Mouse (Mus musculus) CH12.LX (cell line): ENCODE results near the gene Dgat2l6. TPM values are rescaled to one million over a fixed set of nuclear protein-coding genes. Genes with fewer than 3 reads are reported as not detected.

Experiments
- DNase-seq: peaks from one replicate; pipeline ENCODE4 v3.0.0-alpha.2; 2013; ENCODE audit errors: extremely low read depth
- H3K27ac ChIP-seq: 2 replicates; pipeline ENCODE4 v1.5.1; 2012; ENCODE audit warnings: low read depth, mild to moderate bottlenecking, control low read depth, moderate library complexity; ENCODE audit not compliant: insufficient read depth
- H3K27me3 ChIP-seq: replicated peaks from 2 replicates; pipeline ENCODE3; 2012; ENCODE audit warnings: inconsistent platforms
- H3K36me3 ChIP-seq, 2 experiments: replicated peaks in 1 of 2; 2 replicates each; pipeline versions ENCODE3 to v1.6.1; 2012; ENCODE audit warnings: inconsistent platforms in 1 of 2, low read length in 1 of 2, mild to moderate bottlenecking in 1 of 2, mixed read lengths in 1 of 2, moderate library complexity in 1 of 2; ENCODE audit not compliant: control insufficient read depth in 1 of 2, insufficient read depth in 1 of 2
- H3K4me1 ChIP-seq, 2 experiments: 2 replicates each; pipeline ENCODE4 v1.6.1; 2012; ENCODE audit warnings: inconsistent platforms in 1 of 2, moderate library complexity in 1 of 2; ENCODE audit not compliant: insufficient read depth in 2 of 2, control insufficient read depth in 1 of 2
- H3K4me2 ChIP-seq: 2 replicates; pipeline ENCODE4 v1.6.1; 2012; ENCODE audit warnings: low read depth, mild to moderate bottlenecking, control low read depth; ENCODE audit not compliant: poor library complexity, insufficient read depth, severe bottlenecking
- H3K4me3 ChIP-seq, 3 experiments: fragments of 150-350 bp in 1 of 3; sonication (generic) in 1 of 3; replicated peaks in 1 of 3; 2 replicates each; pipeline versions ENCODE3 to v1.5.1; 2011 to 2012; ENCODE audit warnings: low read depth in 2 of 3, low read length in 2 of 3, mild to moderate bottlenecking in 2 of 3, moderate library complexity in 2 of 3, control low read depth in 1 of 3, improper control_type of control experiment in 1 of 3, inconsistent platforms in 1 of 3, mixed read lengths in 1 of 3; ENCODE audit not compliant: poor library complexity in 1 of 3
- H3K79me2 ChIP-seq: replicated peaks from 2 replicates; pipeline ENCODE4 v1.6.1; 2012; ENCODE audit warnings: mild to moderate bottlenecking, moderate library complexity; ENCODE audit not compliant: control insufficient read depth, poor library complexity, insufficient read depth, severe bottlenecking; ENCODE audit errors: extremely low read depth
- H3K9ac ChIP-seq: 2 replicates; pipeline ENCODE4 v1.6.1; 2012; ENCODE audit warnings: low read depth, mild to moderate bottlenecking, control low read depth, moderate library complexity; ENCODE audit not compliant: insufficient read depth
- H3K9me3 ChIP-seq: replicated peaks from 2 replicates; pipeline ENCODE3; 2012; ENCODE audit warnings: low read length, inconsistent platforms, mixed read lengths
- CHD1 ChIP-seq: IDR thresholded peaks from 2 replicates; pipeline ENCODE4 v1.6.1; 2012; ENCODE audit warnings: low read depth, low read length, improper control_type of control experiment, inconsistent platforms
- CTCF ChIP-seq, 2 experiments: IDR thresholded peaks in 1 of 2; conservative IDR thresholded peaks in 1 of 2; 2 replicates each; pipeline ENCODE4 v1.5.1; 2011 to 2012; ENCODE audit warnings: low read depth in 2 of 2, low read length in 2 of 2, improper control_type of control experiment in 1 of 2, inconsistent platforms in 1 of 2, mild to moderate bottlenecking in 1 of 2, moderate library complexity in 1 of 2
- E2F4 ChIP-seq: IDR thresholded peaks from 2 replicates; pipeline ENCODE4 v1.6.1; 2011; ENCODE audit warnings: low read depth, low read length, improper control_type of control experiment; ENCODE audit not compliant: insufficient replicate concordance
- ELF1 ChIP-seq: IDR thresholded peaks from 2 replicates; pipeline ENCODE4 v1.6.1; 2014; ENCODE audit warnings: low read depth, mild to moderate bottlenecking, inconsistent platforms, low read length, improper control_type of control experiment
- EP300 ChIP-seq: IDR thresholded peaks from 2 replicates; pipeline ENCODE4 v1.6.1; 2011; ENCODE audit warnings: low read length, improper control_type of control experiment
- ETS1 ChIP-seq: conservative IDR thresholded peaks from 2 replicates; pipeline ENCODE4 v1.6.1; 2012; ENCODE audit warnings: low read depth, mild to moderate bottlenecking, inconsistent platforms, low read length, improper control_type of control experiment, moderate library complexity
- GABPA ChIP-seq: IDR thresholded peaks from 2 replicates; pipeline ENCODE4 v1.6.1; 2012; ENCODE audit warnings: low read depth, low read length, improper control_type of control experiment, inconsistent platforms; ENCODE audit not compliant: insufficient replicate concordance
- JUND ChIP-seq: conservative IDR thresholded peaks from 2 replicates; pipeline ENCODE4 v1.6.1; 2011; ENCODE audit warnings: low read depth, low read length, improper control_type of control experiment
- KAT2A ChIP-seq: IDR thresholded peaks from 2 replicates; pipeline ENCODE4 v1.6.1; 2012; ENCODE audit warnings: low read length, improper control_type of control experiment, inconsistent platforms; ENCODE audit not compliant: insufficient replicate concordance
- MAX ChIP-seq: IDR thresholded peaks from 2 replicates; pipeline ENCODE4 v1.6.1; 2011; ENCODE audit warnings: low read length, improper control_type of control experiment
- NELFE ChIP-seq: IDR thresholded peaks from 2 replicates; pipeline ENCODE4 v1.6.1; 2011; ENCODE audit warnings: low read depth, low read length, improper control_type of control experiment
- PAX5 ChIP-seq: IDR thresholded peaks from 2 replicates; pipeline ENCODE4 v1.6.1; 2012; ENCODE audit warnings: low read length, inconsistent platforms, mixed read lengths
- POLR2A ChIP-seq: IDR thresholded peaks from 2 replicates; pipeline ENCODE4 v1.6.1; 2011; ENCODE audit warnings: low read depth, mild to moderate bottlenecking, improper control_type of control experiment, low read length
- RCOR1 ChIP-seq: conservative IDR thresholded peaks from 2 replicates; pipeline ENCODE4 v1.6.1; 2012; ENCODE audit warnings: low read depth, mild to moderate bottlenecking, inconsistent platforms, low read length, improper control_type of control experiment
- SIN3A ChIP-seq: IDR thresholded peaks from 2 replicates; pipeline ENCODE4 v1.6.1; 2012; ENCODE audit warnings: low read length, improper control_type of control experiment, inconsistent platforms
- SMC3 ChIP-seq: IDR thresholded peaks from 2 replicates; pipeline ENCODE4 v1.6.1; 2011; ENCODE audit warnings: low read depth, low read length, improper control_type of control experiment
- UBTF ChIP-seq: IDR thresholded peaks from 2 replicates; pipeline ENCODE4 v1.6.1; 2012; ENCODE audit warnings: low read depth, mild to moderate bottlenecking, inconsistent platforms, low read length, improper control_type of control experiment, moderate library complexity
- USF2 ChIP-seq: conservative IDR thresholded peaks from 2 replicates; pipeline ENCODE4 v1.6.1; 2011; ENCODE audit warnings: low read depth, low read length, improper control_type of control experiment
- ZKSCAN1 ChIP-seq: IDR thresholded peaks from 2 replicates; pipeline ENCODE4 v1.6.1; 2012; ENCODE audit warnings: low read depth, inconsistent platforms, low read length, improper control_type of control experiment, borderline replicate concordance
- dilution Hi-C: fragments of 300-500 bp; cut with MboI; formaldehyde crosslinking; loops from 2 replicates; pipeline ENCODE4 v1.14.3; 2020; ENCODE audit warnings: low sequenced_read_pairs; ENCODE audit not compliant: extremely low pct_unique_long_range_greater_than_20kb, extremely low pct_ligation_motif_present
- in situ Hi-C: fragments of 300-500 bp; cut with MboI; formaldehyde crosslinking; loops from 3 replicates; pipeline ENCODE4 v1.14.3; 2019; ENCODE audit warnings: low sequenced_read_pairs, low pct_ligation_motif_present, low pct_unique_long_range_greater_than_20kb, mixed read lengths
- polyA plus RNA-seq: library from polyadenylated mRNA; unstranded; fragments of >175 nt; gene quantifications from 2 replicates; pipeline ENCODE4 v1.2.1, GENCODE M21; 2012; ENCODE audit warnings: low read depth; ENCODE audit not compliant: insufficient read length
- total RNA-seq, 2 experiments: library from RNA; depleted of rRNA; stranded (reverse); fragments of 300-350 nt in 1 of 2; fragments of >200 nt in 1 of 2; gene quantifications; 2 replicates each; pipeline ENCODE4 v1.2.3; 2012 to 2014

Dgat2l6 gene
- total and polyA plus RNA-seq, 3 experiments, result 0.07 TPM; not detected in 2

DNA sequence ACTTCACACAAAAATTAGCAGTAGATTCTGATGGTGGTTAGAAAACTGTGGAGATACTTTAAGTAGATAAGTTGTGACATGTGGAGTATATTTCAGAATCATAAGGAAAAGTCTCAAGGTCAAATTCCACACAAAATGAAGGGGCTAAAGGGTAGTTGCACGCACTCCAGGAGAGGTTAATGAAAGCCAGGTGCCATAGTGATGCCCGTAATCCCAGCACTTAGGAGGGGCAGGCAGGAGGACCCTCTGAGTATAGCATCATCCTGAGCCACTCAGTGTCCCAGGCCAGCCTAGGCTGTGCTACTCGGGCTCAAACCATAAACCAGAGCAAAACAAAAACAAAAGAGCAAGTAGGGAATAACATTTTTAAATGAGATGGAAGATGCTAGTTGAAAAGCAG is 14.7 kb upstream of the Dgat2l6 start:
- no peak overlapping the region for H3K4me3 ChIP-seq
- H3K27ac ChIP-seq, result no peak overlapping the region
- peaks cover 5 to 32% of the 10 kb centered on the region in 2 experiments for H3K36me3 ChIP-seq
- no peak for TF ChIP-seq SIN3A
- in situ Hi-C loops (no loop called here), dilution Hi-C loops (no loop called here)
- peaks cover 3 to 30% of the 10 kb centered on the region in 2 experiments; a peak in 3 of 4 replicates for H3K4me1 ChIP-seq
- no peaks in the 10 kb centered on the region for H3K9me3 ChIP-seq
- no peak overlapping the region for H3K4me2 ChIP-seq
- no peak for DNase-seq
- H3K79me2 ChIP-seq, result no peaks in the 10 kb centered on the region
- H3K9ac ChIP-seq, result no peak overlapping the region
- H3K27me3 ChIP-seq, result no peaks in the 10 kb centered on the region

DNA sequence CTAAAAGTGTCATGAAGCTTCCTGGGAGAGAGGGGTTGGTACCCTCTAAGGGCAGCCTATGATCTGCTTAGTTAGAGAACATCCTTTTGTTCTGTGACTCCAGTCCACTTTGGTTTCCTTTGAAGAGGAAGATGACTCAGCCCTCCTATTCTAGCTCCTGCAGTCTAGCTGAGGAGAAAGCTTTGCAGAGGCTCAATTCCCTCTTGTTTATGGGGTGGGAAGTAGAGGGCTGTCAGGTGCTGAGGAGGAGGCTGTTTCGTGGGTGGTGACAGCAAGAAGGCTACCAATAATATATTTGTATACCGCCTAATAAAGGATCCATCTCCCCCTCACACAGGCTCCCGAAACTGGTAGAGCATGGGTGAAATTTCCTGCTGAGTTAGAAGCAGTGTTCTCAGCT is 8.0 kb upstream of the Dgat2l6 start:
- TF ChIP-seq E2F4, result no peak
- TF ChIP-seq NELFE, result no peak
- no peak for TF ChIP-seq ELF1
- TF ChIP-seq SMC3, result no peak
- no peak for TF ChIP-seq JUND
- no peak for TF ChIP-seq UBTF
- TF ChIP-seq EP300, result no peak
- no peak for TF ChIP-seq GABPA
- TF ChIP-seq CHD1, result no peak
- TF ChIP-seq ETS1, result no peak
- no peak for TF ChIP-seq RCOR1
- no peak for TF ChIP-seq PAX5
- TF ChIP-seq, all 38 proteins: peak for 0
- Histone ChIP-seq H3K27ac (no peak overlapping the region), H3K9me3 (no peaks in the 10 kb centered on the region), H3K4me2 (no peak overlapping the region), H3K9ac (no peak overlapping the region), H3K79me2 (no peaks in the 10 kb centered on the region), H3K4me3 (no peak overlapping the region), H3K27me3 (no peaks in the 10 kb centered on the region), H3K4me1 (no peaks in the 10 kb centered on the region), H3K36me3 (peaks cover 5 to 39% of the 10 kb centered on the region in 2 experiments)
- no peak for DNase-seq
- dilution Hi-C loops (no loop called here), in situ Hi-C loops (no loop called here)

DNA sequence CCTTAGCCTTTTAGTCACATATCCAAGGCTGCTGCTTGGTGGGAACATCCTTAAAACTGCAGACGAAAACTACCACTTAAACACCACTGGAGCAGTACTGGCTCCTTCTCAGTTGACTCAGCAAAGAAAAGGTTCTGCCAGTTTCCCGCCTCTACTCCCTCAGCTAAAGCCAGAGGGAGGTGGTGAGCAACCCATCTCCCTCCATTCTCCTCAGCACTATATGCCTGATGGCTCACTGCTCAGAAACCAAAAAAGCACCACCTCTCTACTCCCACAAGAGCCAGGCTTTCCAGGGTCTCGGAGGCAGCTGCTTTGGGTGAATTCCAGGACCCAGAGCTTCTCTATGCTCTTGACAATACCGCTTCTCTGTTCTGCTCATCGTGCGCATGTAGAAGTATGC is 7.0 kb upstream of the Dgat2l6 start:
- H3K9me3 ChIP-seq, result no peaks in the 10 kb centered on the region
- no peaks in the 10 kb centered on the region for H3K4me1 ChIP-seq
- no peak for DNase-seq
- TF ChIP-seq ZKSCAN1 (no peak), CTCF (conservative IDR thresholded peaks at IDR 0.05 in 1 of 2, IDR thresholded peaks at IDR 0.05 in 1 of 2; ENCODE audit: low read depth in 2 of 2, low read length in 2 of 2) (no peak), MAX (no peak), KAT2A (no peak), SIN3A (no peak), USF2 (no peak), GABPA (no peak), POLR2A (no peak), PAX5 (no peak)
- no peak overlapping the region for H3K4me2 ChIP-seq
- peaks cover 5 to 37% of the 10 kb centered on the region in 2 experiments for H3K36me3 ChIP-seq
- H3K79me2 ChIP-seq, result no peaks in the 10 kb centered on the region
- dilution Hi-C loops, result no loop called here
- in situ Hi-C loops, result no loop called here
- no peak overlapping the region for H3K4me3 ChIP-seq
- H3K27ac ChIP-seq, result no peak overlapping the region
- H3K9ac ChIP-seq, result no peak overlapping the region
- no peaks in the 10 kb centered on the region for H3K27me3 ChIP-seq
